Mouse (Mus musculus): ENCODE measurements around the gene Stmn3. TPM values are rescaled to one million over a fixed set of nuclear protein-coding genes. Genes with fewer than 3 reads are reported as not detected.

Gene Stmn3
- total RNA-seq, 2 experiments from 2014 or later: 0.31 TPM; not detected in 1

- intact Hi-C loops (cut with DNase I): no loop called here
These were observed 26.9 kb downstream of the Stmn3 start for GRCm38 (mm10) chr2:181287338-181287957.

GRCm38 (mm10) chr2:181286629-181287337 is 27.5 kb downstream of the Stmn3 start:
- DNase-seq: no peak
- intact Hi-C loops (cut with DNase I): no loop called here

More at GRCm38 (mm10) chr2:181287338-181287957, 26.9 kb downstream of the Stmn3 start:
- DNase-seq: peak; percentile 78 to 79

GRCm38 (mm10) chr2:181279968-181280367 is 34.3 kb downstream of the Stmn3 start:
- intact Hi-C loops (cut with DNase I): no loop called here
- no peak for DNase-seq

GRCm38 (mm10) chr2:181277866-181278265 is 36.4 kb downstream of the Stmn3 start:
- intact Hi-C loops (cut with DNase I): no loop called here
- no peak for DNase-seq

GRCm38 (mm10) chr2:181276766-181277165 is 37.5 kb downstream of the Stmn3 start:
- DNase-seq: no peak
- intact Hi-C loops (cut with DNase I): no loop called here

GRCm38 (mm10) chr2:181274639-181275038 is 39.7 kb downstream of the Stmn3 start:
- intact Hi-C loops (cut with DNase I): no loop called here
- no peak for DNase-seq

GRCm38 (mm10) chr2:181273829-181274228 is 40.5 kb downstream of the Stmn3 start:
- no peak for DNase-seq
- intact Hi-C loops (cut with DNase I): no loop called here

- intact Hi-C loops (cut with DNase I): no loop called here
- no peak for DNase-seq
These were observed 42.2 kb downstream of the Stmn3 start for GRCm38 (mm10) chr2:181272092-181272491.

GRCm38 (mm10) chr2:181266839-181267238 is 47.5 kb downstream of the Stmn3 start:
- DNase-seq: no peak

More at GRCm38 (mm10) chr2:181266839-181267238, 47.5 kb downstream of the Stmn3 start:
- intact Hi-C loops (cut with DNase I): no loop called here

Other genes with a start within 250 kb of the Stmn3 start
- gene Kcnq2, start 179.2 kb downstream of the Stmn3 start, total RNA-seq (2021): not detected
- 1,000 to 10,000 TPM; 2,073 to 2,141 TPM for gene Eef1a2, start 157.5 kb downstream of the Stmn3 start, total RNA-seq (2021)
- gene Ppdpf, start 127.3 kb downstream of the Stmn3 start, total RNA-seq (2021): 10 to 100 TPM; 40.4 to 45.1 TPM
- not detected for gene Ptk6, start 111.7 kb downstream of the Stmn3 start, total RNA-seq (2021)
- under 1 TPM; 0.22 to 0.38 TPM for gene Srms, start 101.3 kb downstream of the Stmn3 start, total RNA-seq (2021)
- gene Fndc11, start 94.5 kb downstream of the Stmn3 start, total RNA-seq (2021): not detected
- gene Helz2, start 72.5 kb downstream of the Stmn3 start, total RNA-seq (2021): 1 to 10 TPM; 2.7 to 3.3 TPM
- gene Gmeb2, start 26.5 kb downstream of the Stmn3 start, total RNA-seq (2021): 10 to 100 TPM in 1 of 2 experiments, 1 to 10 TPM in 1; 7.3 to 10.6 TPM
- 10 to 100 TPM in 1 of 2 experiments, 1 to 10 TPM in 1; 9.2 to 12.2 TPM for gene Rtel1, start 5.2 kb upstream of the Stmn3 start, total RNA-seq (2021)
- 10 to 100 TPM; 11.3 to 11.5 TPM for gene Zgpat, start 50.4 kb upstream of the Stmn3 start, total RNA-seq (2021)
- 10 to 100 TPM; 21.5 to 26.1 TPM for gene Arfrp1, start 50.9 kb upstream of the Stmn3 start, total RNA-seq (2021)
- 1 to 10 TPM; 4.7 to 5.2 TPM for gene Lime1, start 65.6 kb upstream of the Stmn3 start, total RNA-seq (2021)
- 1 to 10 TPM; 3.9 to 4.0 TPM for gene Zbtb46, start 144.9 kb upstream of the Stmn3 start, total RNA-seq (2021)
- gene Abhd16b, start 178.7 kb upstream of the Stmn3 start, total RNA-seq (2021): not detected
- 10 to 100 TPM; 41.1 to 48.7 TPM for gene Tpd52l2, start 182.6 kb upstream of the Stmn3 start, total RNA-seq (2021)
- gene Dnajc5, start 206.0 kb upstream of the Stmn3 start, total RNA-seq (2021): 10 to 100 TPM; 43.3 to 43.9 TPM